Mouse (Mus musculus) CH12.LX (cell line): ENCODE measurements around the gene Pstk. TPM values are rescaled to one million over a fixed set of nuclear protein-coding genes. Genes with fewer than 3 reads are reported as not detected.

Experiments
- DNase-seq: peaks from one replicate; pipeline ENCODE4 v3.0.0-alpha.2; 2013; ENCODE audit errors: extremely low read depth
- H3K27ac ChIP-seq: 2 replicates; pipeline ENCODE4 v1.5.1; 2012; ENCODE audit warnings: low read depth, mild to moderate bottlenecking, control low read depth, moderate library complexity; ENCODE audit not compliant: insufficient read depth
- H3K27me3 ChIP-seq: replicated peaks from 2 replicates; pipeline ENCODE3; 2012; ENCODE audit warnings: inconsistent platforms
- H3K36me3 ChIP-seq, 2 experiments: replicated peaks in 1 of 2; 2 replicates each; pipeline versions ENCODE3 to v1.6.1; 2012; ENCODE audit warnings: inconsistent platforms in 1 of 2, low read length in 1 of 2, mild to moderate bottlenecking in 1 of 2, mixed read lengths in 1 of 2, moderate library complexity in 1 of 2; ENCODE audit not compliant: control insufficient read depth in 1 of 2, insufficient read depth in 1 of 2
- H3K4me1 ChIP-seq, 2 experiments: 2 replicates each; pipeline ENCODE4 v1.6.1; 2012; ENCODE audit warnings: inconsistent platforms in 1 of 2, moderate library complexity in 1 of 2; ENCODE audit not compliant: insufficient read depth in 2 of 2, control insufficient read depth in 1 of 2
- H3K4me2 ChIP-seq: 2 replicates; pipeline ENCODE4 v1.6.1; 2012; ENCODE audit warnings: low read depth, mild to moderate bottlenecking, control low read depth; ENCODE audit not compliant: poor library complexity, insufficient read depth, severe bottlenecking
- H3K4me3 ChIP-seq, 3 experiments: fragments of 150-350 bp in 1 of 3; sonication (generic) in 1 of 3; replicated peaks in 1 of 3; 2 replicates each; pipeline versions ENCODE3 to v1.5.1; 2011 to 2012; ENCODE audit warnings: low read depth in 2 of 3, low read length in 2 of 3, mild to moderate bottlenecking in 2 of 3, moderate library complexity in 2 of 3, control low read depth in 1 of 3, improper control_type of control experiment in 1 of 3, inconsistent platforms in 1 of 3, mixed read lengths in 1 of 3; ENCODE audit not compliant: poor library complexity in 1 of 3
- H3K79me2 ChIP-seq: replicated peaks from 2 replicates; pipeline ENCODE4 v1.6.1; 2012; ENCODE audit warnings: mild to moderate bottlenecking, moderate library complexity; ENCODE audit not compliant: control insufficient read depth, poor library complexity, insufficient read depth, severe bottlenecking; ENCODE audit errors: extremely low read depth
- H3K9ac ChIP-seq: 2 replicates; pipeline ENCODE4 v1.6.1; 2012; ENCODE audit warnings: low read depth, mild to moderate bottlenecking, control low read depth, moderate library complexity; ENCODE audit not compliant: insufficient read depth
- H3K9me3 ChIP-seq: replicated peaks from 2 replicates; pipeline ENCODE3; 2012; ENCODE audit warnings: low read length, inconsistent platforms, mixed read lengths
- BHLHE40 ChIP-seq: IDR thresholded peaks from 2 replicates; pipeline ENCODE4 v1.6.1; 2011; ENCODE audit warnings: mild to moderate bottlenecking, low read depth, low read length, improper control_type of control experiment
- CHD1 ChIP-seq: IDR thresholded peaks from 2 replicates; pipeline ENCODE4 v1.6.1; 2012; ENCODE audit warnings: low read depth, low read length, improper control_type of control experiment, inconsistent platforms
- CTCF ChIP-seq, 2 experiments: IDR thresholded peaks in 1 of 2; conservative IDR thresholded peaks in 1 of 2; 2 replicates each; pipeline ENCODE4 v1.5.1; 2011 to 2012; ENCODE audit warnings: low read depth in 2 of 2, low read length in 2 of 2, improper control_type of control experiment in 1 of 2, inconsistent platforms in 1 of 2, mild to moderate bottlenecking in 1 of 2, moderate library complexity in 1 of 2
- E2F4 ChIP-seq: IDR thresholded peaks from 2 replicates; pipeline ENCODE4 v1.6.1; 2011; ENCODE audit warnings: low read depth, low read length, improper control_type of control experiment; ENCODE audit not compliant: insufficient replicate concordance
- EP300 ChIP-seq: IDR thresholded peaks from 2 replicates; pipeline ENCODE4 v1.6.1; 2011; ENCODE audit warnings: low read length, improper control_type of control experiment
- ETS1 ChIP-seq: conservative IDR thresholded peaks from 2 replicates; pipeline ENCODE4 v1.6.1; 2012; ENCODE audit warnings: low read depth, mild to moderate bottlenecking, inconsistent platforms, low read length, improper control_type of control experiment, moderate library complexity
- IRF4 ChIP-seq: IDR thresholded peaks from 2 replicates; pipeline ENCODE4 v1.6.1; 2014; ENCODE audit warnings: low read depth, mild to moderate bottlenecking, inconsistent platforms, low read length, improper control_type of control experiment
- JUN ChIP-seq: IDR thresholded peaks from 2 replicates; pipeline ENCODE4 v1.6.1; 2011; ENCODE audit warnings: low read depth, mild to moderate bottlenecking, low read length, improper control_type of control experiment, moderate library complexity; ENCODE audit not compliant: insufficient read depth
- JUND ChIP-seq: conservative IDR thresholded peaks from 2 replicates; pipeline ENCODE4 v1.6.1; 2011; ENCODE audit warnings: low read depth, low read length, improper control_type of control experiment
- KAT2A ChIP-seq: IDR thresholded peaks from 2 replicates; pipeline ENCODE4 v1.6.1; 2012; ENCODE audit warnings: low read length, improper control_type of control experiment, inconsistent platforms; ENCODE audit not compliant: insufficient replicate concordance
- MAFK ChIP-seq: IDR thresholded peaks from 2 replicates; pipeline ENCODE4 v1.6.1; 2011; ENCODE audit warnings: low read length, improper control_type of control experiment; ENCODE audit not compliant: insufficient replicate concordance
- MAX ChIP-seq: IDR thresholded peaks from 2 replicates; pipeline ENCODE4 v1.6.1; 2011; ENCODE audit warnings: low read length, improper control_type of control experiment
- MAZ ChIP-seq: IDR thresholded peaks from 2 replicates; pipeline ENCODE4 v1.6.1; 2012; ENCODE audit warnings: low read depth, mild to moderate bottlenecking, inconsistent platforms, low read length, improper control_type of control experiment, moderate library complexity
- MEF2A ChIP-seq: IDR thresholded peaks from 2 replicates; pipeline ENCODE4 v1.6.1; 2014; ENCODE audit warnings: low read depth, mild to moderate bottlenecking, inconsistent platforms, low read length, improper control_type of control experiment, borderline replicate concordance
- MXI1 ChIP-seq: IDR thresholded peaks from 2 replicates; pipeline ENCODE4 v1.6.1; 2011; ENCODE audit warnings: mild to moderate bottlenecking, low read depth, low read length, improper control_type of control experiment
- NELFE ChIP-seq: IDR thresholded peaks from 2 replicates; pipeline ENCODE4 v1.6.1; 2011; ENCODE audit warnings: low read depth, low read length, improper control_type of control experiment
- POLR2A ChIP-seq: IDR thresholded peaks from 2 replicates; pipeline ENCODE4 v1.6.1; 2011; ENCODE audit warnings: low read depth, mild to moderate bottlenecking, improper control_type of control experiment, low read length
- SIN3A ChIP-seq: IDR thresholded peaks from 2 replicates; pipeline ENCODE4 v1.6.1; 2012; ENCODE audit warnings: low read length, improper control_type of control experiment, inconsistent platforms
- SMC3 ChIP-seq: IDR thresholded peaks from 2 replicates; pipeline ENCODE4 v1.6.1; 2011; ENCODE audit warnings: low read depth, low read length, improper control_type of control experiment
- TBP ChIP-seq: conservative IDR thresholded peaks from 2 replicates; pipeline ENCODE4 v1.6.1; 2011; ENCODE audit warnings: low read depth, low read length, improper control_type of control experiment
- UBTF ChIP-seq: IDR thresholded peaks from 2 replicates; pipeline ENCODE4 v1.6.1; 2012; ENCODE audit warnings: low read depth, mild to moderate bottlenecking, inconsistent platforms, low read length, improper control_type of control experiment, moderate library complexity
- USF1 ChIP-seq: IDR thresholded peaks from 2 replicates; pipeline ENCODE4 v1.6.1; 2014; ENCODE audit warnings: low read depth, mild to moderate bottlenecking, inconsistent platforms, low read length, improper control_type of control experiment
- USF2 ChIP-seq: conservative IDR thresholded peaks from 2 replicates; pipeline ENCODE4 v1.6.1; 2011; ENCODE audit warnings: low read depth, low read length, improper control_type of control experiment
- ZC3H11A ChIP-seq: IDR thresholded peaks from 2 replicates; pipeline ENCODE4 v1.6.1; 2012; ENCODE audit warnings: low read depth, mild to moderate bottlenecking, inconsistent platforms, low read length, improper control_type of control experiment
- ZMIZ1 ChIP-seq: IDR thresholded peaks from 2 replicates; pipeline ENCODE4 v1.6.1; 2012; ENCODE audit warnings: low read depth, mild to moderate bottlenecking, inconsistent platforms, low read length, improper control_type of control experiment
- ZNF384 ChIP-seq: IDR thresholded peaks from 2 replicates; pipeline ENCODE4 v1.6.1; 2012; ENCODE audit warnings: low read depth, low read length, improper control_type of control experiment, inconsistent platforms
- dilution Hi-C: fragments of 300-500 bp; cut with MboI; formaldehyde crosslinking; loops from 2 replicates; pipeline ENCODE4 v1.14.3; 2020; ENCODE audit warnings: low sequenced_read_pairs; ENCODE audit not compliant: extremely low pct_unique_long_range_greater_than_20kb, extremely low pct_ligation_motif_present
- in situ Hi-C: fragments of 300-500 bp; cut with MboI; formaldehyde crosslinking; loops from 3 replicates; pipeline ENCODE4 v1.14.3; 2019; ENCODE audit warnings: low sequenced_read_pairs, low pct_ligation_motif_present, low pct_unique_long_range_greater_than_20kb, mixed read lengths
- polyA plus RNA-seq: library from polyadenylated mRNA; unstranded; fragments of >175 nt; gene quantifications from 2 replicates; pipeline ENCODE4 v1.2.1, GENCODE M21; 2012; ENCODE audit warnings: low read depth; ENCODE audit not compliant: insufficient read length
- total RNA-seq, 2 experiments: library from RNA; depleted of rRNA; stranded (reverse); fragments of 300-350 nt in 1 of 2; fragments of >200 nt in 1 of 2; gene quantifications; 2 replicates each; pipeline ENCODE4 v1.2.3; 2012 to 2014

Gene Pstk
- total and polyA plus RNA-seq, 3 experiments: 21.9 to 42.3 (median 29.1) TPM

DNA sequence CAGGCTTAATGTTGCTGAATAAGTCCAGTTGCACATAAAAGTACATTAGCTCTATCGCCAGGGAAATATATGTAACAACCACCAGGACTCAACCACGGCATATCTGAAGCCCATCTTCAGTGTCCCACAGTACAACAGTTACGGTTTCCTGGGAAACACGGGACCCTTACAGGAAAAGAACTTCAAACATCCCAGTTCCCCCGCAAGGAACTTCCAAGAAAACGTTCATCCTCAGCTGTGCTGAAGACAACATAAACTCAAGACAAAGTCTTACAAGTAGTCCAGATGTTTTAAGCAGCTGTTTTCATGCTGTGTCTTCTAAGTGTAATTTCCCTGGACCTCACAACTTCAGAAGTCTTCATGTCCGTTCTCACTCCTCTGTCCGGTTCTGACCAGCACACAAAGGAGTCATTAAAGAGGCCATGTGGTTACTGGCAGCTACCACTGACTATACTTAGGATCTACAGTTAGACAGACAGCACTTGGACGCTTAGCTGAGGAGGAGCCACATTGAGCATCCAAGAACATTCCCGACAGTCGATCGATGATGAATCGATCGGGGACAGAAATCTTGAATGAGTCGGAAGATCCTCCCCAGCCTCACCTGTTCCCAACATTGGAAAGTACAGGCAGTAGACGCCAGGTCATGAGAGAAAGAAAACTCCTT is 38.5 kb downstream of the Pstk start:
- dilution Hi-C loops: no loop called here
- peak; percentile 9 for DNase-seq
- peaks cover 16% of the 10 kb centered on the region for H3K79me2 ChIP-seq
- peak overlapping the region; percentile 80 for H3K4me2 ChIP-seq
- H3K27ac ChIP-seq: no peak overlapping the region
- H3K36me3 ChIP-seq: peaks cover 0 to 7% of the 10 kb centered on the region in 2 experiments
- TF ChIP-seq TBP (no peak), ZNF384 (0 out of 2 replicates have a peak, but pooled peaks have one; percentile 1)
- in situ Hi-C loops: no loop called here
- H3K27me3 ChIP-seq: peaks cover 14% of the 10 kb centered on the region
- peak overlapping the region; percentile 85 for H3K9ac ChIP-seq
- H3K9me3 ChIP-seq: no peaks in the 10 kb centered on the region
- peaks cover 0 to 16% of the 10 kb centered on the region in 2 experiments; a peak in 3 of 4 replicates for H3K4me1 ChIP-seq
- peak overlapping the region; percentile 81 to 99 (median 98) for H3K4me3 ChIP-seq

- dilution Hi-C loops: no loop called here
These were observed 39.0 kb downstream of the Pstk start for GRCm38 (mm10) chr7:131409988-131410385.

GRCm38 (mm10) chr7:131410416-131411058 is 39.6 kb downstream of the Pstk start, which contains the start of the genes Ikzf5 and Acadsb:
Gene Ikzf5, minus strand, starts transcription at chr7:131410521.
Gene Acadsb, plus strand, starts transcription at chr7:131410601.
- Histone ChIP-seq H3K36me3 (peaks cover 0 to 4% of the 10 kb centered on the region in 2 experiments), H3K9ac (peak within 1 kb of the TSS; percentile 85), H3K79me2 (peaks cover 16% of the 10 kb centered on the region), H3K4me2 (peak within 1 kb of the TSS; percentile 91), H3K27ac (peak within 1 kb of the TSS; percentile 51), H3K4me3 (peak within 1 kb of the TSS; percentile 81 to 99 (median 98)), H3K9me3 (no peaks in the 10 kb centered on the region), H3K27me3 (peaks cover 14% of the 10 kb centered on the region), H3K4me1 (peaks cover 0 to 16% of the 10 kb centered on the region in 2 experiments; a peak in 3 of 4 replicates)
- in situ Hi-C loops: no loop called here
- peak; percentile 96 for DNase-seq
- dilution Hi-C loops: no loop called here
- TF ChIP-seq EP300 (no peak), SMC3 (no peak), CHD1 (no peak), E2F4 (no peak), ZC3H11A (no peak), JUND (no peak), POLR2A (peak; percentile 70; the same call in 1 of the 2 replicates), NELFE (peak; percentile 30; the same call in 1 of the 2 replicates), ZMIZ1 (peak; percentile 51; the same call in 1 of the 2 replicates), MAX (peak; percentile 54; the same call in 1 of the 2 replicates), MAFK (no peak), ZNF384 (no peak), USF2 (no peak), MAZ (peak; percentile 78; the same call in 1 of the 2 replicates), USF1 (no peak), SIN3A (peak; percentile 89; the same call in 1 of the 2 replicates), CTCF (conservative IDR thresholded peaks at IDR 0.05 in 1 of 2, IDR thresholded peaks at IDR 0.05 in 1 of 2; ENCODE audit: low read depth in 2 of 2, low read length in 2 of 2) (no peak)

More at GRCm38 (mm10) chr7:131409988-131410385, 39.0 kb downstream of the Pstk start:
- no peak for TF ChIP-seq MXI1
- TF ChIP-seq KAT2A: no peak
- no peak for TF ChIP-seq BHLHE40
- TF ChIP-seq USF2: no peak
- no peak for TF ChIP-seq IRF4
- TF ChIP-seq CHD1: no peak
- TF ChIP-seq CTCF (conservative IDR thresholded peaks at IDR 0.05 in 1 of 2, IDR thresholded peaks at IDR 0.05 in 1 of 2; ENCODE audit: low read depth in 2 of 2, low read length in 2 of 2): no peak
- no peak for TF ChIP-seq UBTF
- TF ChIP-seq ZMIZ1: no peak
- TF ChIP-seq ETS1: no peak
- no peak for TF ChIP-seq SIN3A
- no peak for TF ChIP-seq USF1
- TF ChIP-seq MEF2A: no peak
- no peak for TF ChIP-seq EP300
- no peak for TF ChIP-seq JUN
- peak overlapping the region; percentile 85 for H3K9ac ChIP-seq
- H3K36me3 ChIP-seq: peaks cover 0 to 4% of the 10 kb centered on the region in 2 experiments
- peaks cover 0 to 16% of the 10 kb centered on the region in 2 experiments; a peak in 3 of 4 replicates for H3K4me1 ChIP-seq
- H3K79me2 ChIP-seq: peaks cover 16% of the 10 kb centered on the region
- in situ Hi-C loops: no loop called here
- peak overlapping the region; percentile 80 for H3K4me2 ChIP-seq
- no peaks in the 10 kb centered on the region for H3K9me3 ChIP-seq
- H3K4me3 ChIP-seq: peak overlapping the region; percentile 81 to 99 (median 98)
- H3K27ac ChIP-seq: peak overlapping the region; percentile 51
- DNase-seq: peak; percentile 4
- peaks cover 14% of the 10 kb centered on the region for H3K27me3 ChIP-seq
